Mouse (Mus musculus) ovary, postnatal 14 days (tissue): Measurements from ENCODE around the gene Fam84a.

Source experiments
- DNase-seq: peaks from one replicate; pipeline ENCODE4 v3.0.0; 2022; ENCODE audit warnings: low spot score

The Fam84a gene

GRCm38 (mm10) chr12:14151921-14152320 is at the start of gene Fam84a:
TSS of gene Fam84a (minus strand) at chr12:14152054.
- DNase-seq = peak; percentile 89

DNA sequence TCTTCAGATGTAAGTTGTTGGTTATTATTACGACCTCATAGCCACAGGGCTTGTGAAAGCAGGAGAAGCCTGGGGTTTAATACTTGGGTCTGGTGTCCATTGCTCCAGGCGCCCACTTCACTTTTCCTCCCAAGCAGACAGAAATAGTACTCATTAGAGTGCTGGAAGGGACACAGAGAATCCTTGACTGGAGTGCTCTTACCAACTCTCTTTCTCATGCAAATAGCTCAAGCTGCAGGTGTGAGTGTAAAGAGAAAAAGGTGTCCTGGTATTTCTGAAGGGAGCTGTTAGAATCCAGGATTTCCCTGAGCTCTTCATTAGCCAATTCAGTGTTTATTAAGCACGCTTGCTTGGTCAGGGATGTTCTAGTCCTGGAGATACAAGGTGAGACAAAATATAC is 43.6 kb upstream of the Fam84a start:
- no peak for DNase-seq

DNA sequence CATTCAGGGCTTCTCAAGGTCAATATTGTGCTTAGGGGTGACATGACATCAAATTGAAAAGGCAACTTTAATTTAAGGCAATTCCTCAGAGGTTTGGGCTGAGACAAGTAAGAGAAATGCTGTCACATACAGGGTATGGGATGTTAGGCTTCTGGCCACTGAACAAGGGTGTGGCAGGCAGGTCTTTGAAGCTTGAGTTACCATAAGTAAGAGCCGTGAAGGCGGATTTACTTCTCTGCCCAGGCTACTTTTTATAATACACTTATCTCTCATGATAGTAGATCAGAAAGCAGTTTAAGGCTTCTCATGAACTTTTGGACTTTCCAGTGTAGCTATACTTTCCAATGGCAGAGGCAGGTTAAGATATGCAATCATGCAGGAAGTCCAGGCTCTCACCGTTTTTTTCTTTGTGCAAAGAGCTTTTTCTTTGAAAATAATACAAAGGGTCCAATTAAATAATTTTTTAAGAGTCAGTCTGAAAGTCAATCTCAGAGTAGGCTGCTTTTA is 34.9 kb upstream of the Fam84a start:
- DNase-seq = no peak

DNA sequence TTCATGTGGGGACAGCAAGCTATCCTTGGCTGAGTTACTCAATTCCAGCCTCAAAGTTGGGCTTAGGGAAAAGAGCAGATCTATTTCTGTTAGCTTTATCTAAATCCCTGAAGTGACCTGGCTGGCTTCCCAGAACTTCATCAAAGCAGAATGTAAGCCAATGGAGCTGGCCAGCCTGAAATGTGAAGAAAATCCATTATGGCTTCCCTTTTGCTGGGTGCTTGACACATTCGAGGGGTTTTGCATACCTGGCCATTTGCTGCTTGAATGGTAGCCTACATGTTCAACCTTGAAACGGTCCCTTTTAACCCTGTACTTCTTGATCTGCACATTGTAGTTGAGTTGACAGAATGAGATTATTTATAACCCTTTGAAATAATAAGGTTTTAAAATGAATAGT is 13.9 kb upstream of the Fam84a start:
- DNase-seq = peak; percentile 34

GRCm38 (mm10) chr12:14164936-14165335 is 13.1 kb upstream of the Fam84a start:
- no peak for DNase-seq

DNA sequence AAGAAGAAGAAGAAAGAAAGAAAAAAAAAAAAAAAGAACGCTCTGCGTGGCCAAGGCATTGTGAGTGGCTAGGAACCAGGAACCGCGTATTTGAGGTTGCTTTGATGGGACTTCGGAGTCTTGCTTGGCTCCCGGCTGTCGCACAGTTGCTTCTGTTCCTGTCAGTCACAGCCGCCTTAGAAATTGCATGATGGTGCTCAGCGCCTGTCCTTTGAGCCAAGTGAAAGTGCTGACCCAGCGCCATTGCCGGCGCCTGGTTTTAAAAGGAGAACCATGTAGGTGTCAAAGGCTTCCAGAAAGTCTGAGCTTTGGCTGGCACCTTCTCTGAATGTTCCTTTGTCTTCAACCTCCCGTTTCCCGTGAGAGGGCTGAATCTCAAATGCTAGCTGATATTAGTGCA is 572 bp upstream of the Fam84a start:
- no peak for DNase-seq

DNA sequence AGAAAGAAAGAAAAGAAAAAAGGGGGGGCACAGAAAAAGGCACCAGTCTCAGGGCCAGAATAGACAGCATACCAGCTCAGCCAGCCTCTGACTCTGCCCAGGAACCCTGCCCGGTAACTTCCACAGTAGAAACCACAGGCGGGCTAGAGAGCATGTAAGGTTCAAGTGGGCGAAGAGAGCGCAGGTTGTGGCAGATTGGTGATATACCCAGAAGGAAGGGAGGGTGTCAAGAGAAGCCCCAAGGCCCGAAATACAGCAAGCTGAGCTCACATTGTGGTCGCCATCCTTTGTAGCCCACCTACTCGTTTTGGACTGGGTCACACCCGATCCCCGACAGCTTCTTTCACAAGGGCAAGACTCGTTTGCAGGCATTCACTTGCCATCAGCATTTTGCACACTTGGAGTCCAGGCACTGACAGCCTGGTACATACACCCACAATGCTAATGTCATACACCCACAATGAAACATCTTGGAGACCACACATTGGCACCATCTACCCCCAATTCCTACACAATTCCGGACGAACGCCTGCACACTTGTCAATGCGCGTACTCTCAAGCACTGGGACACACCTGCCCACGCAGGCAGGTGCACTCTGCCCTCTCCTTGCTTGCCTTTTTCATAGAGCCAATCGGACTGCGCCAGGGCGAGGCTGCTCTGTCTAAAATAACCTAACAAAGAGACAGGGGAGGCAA is 770 bp downstream of the Fam84a start:
- peak; percentile 9 for DNase-seq

GRCm38 (mm10) chr12:14150568-14150909 is 1.3 kb downstream of the Fam84a start:
- no peak for DNase-seq

DNA sequence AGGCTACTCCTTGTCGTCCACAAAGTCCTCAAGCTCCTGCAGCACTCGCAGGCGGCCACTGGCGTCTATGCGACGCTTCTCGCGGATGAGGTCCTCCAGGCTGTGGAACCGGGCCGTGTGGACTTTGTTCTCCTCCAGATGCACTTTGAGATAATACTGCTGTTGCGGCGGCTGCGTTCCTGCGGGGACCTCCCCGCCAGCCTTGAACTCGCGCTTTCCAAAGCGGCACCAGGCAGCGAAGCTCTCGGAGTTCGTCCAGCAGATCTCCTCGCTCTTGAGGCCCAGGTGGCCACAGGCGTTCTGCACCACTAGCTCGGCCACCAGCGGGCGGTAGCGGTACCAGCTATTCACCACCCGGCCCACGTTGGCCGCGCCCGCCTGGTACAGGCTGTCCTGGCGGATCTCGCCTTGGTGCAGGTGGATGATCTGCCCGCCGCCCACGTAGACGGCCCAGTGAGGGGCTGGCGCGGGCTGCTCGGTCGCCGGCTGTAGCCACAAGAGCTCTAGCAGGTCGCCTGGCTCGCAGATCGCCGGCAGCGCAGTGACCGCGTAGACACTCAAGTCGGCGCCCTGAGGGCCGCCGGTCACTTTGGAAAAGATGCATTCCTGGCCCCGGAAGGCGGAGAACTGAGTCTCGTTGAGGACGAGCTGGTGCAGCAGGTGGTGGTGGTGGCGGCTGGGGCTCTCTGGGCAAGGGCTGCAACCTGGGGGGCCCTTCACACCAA is 1.8 kb downstream of the Fam84a start:
- peak; percentile 51 for DNase-seq

DNA sequence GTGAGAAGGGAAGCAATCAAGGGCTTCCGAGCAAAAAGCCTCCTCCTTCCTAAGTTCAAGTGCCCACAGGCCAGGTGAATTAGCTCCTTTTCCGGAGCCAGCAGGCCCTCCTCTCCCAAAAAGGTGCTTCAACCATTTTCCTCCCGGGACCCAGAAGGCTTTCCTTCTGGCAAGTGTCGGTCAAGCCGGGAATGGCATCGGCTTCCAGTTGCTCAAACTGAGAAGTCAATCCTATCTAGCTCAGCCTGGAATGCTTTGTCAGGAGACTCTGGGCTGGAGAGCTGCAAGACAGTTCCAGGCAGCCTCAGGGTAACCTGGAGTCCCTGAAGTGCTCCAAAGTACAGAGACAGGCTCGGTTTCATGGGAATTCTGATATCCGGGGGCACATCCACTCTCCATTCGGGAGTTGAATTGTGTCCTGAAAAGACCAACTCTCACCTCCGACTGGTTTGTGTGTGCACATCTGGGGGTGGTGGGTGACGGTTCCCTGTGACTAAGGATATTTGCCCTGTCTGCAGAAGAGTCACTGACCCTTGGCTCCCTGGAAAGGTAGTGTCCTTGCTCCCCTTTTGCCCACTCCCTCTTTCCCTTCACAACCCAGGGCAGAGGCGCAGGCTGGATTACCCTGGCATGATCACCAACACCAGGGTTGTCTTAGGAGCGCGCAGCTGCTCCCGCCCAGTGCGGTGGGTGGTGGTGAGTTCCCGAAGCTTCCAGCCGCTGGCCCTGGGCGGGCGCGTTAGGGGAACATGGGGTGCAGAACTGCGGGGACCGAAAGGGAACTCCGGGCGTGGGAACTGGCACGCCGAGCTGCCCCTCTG is 2.6 kb downstream of the Fam84a start:
- DNase-seq = no peak

- DNase-seq = no peak
Observed at GRCm38 (mm10) chr12:14137046-14137445, 14.8 kb downstream of the Fam84a start.

- DNase-seq = no peak
Observed at GRCm38 (mm10) chr12:14114730-14115129, 37.1 kb downstream of the Fam84a start.

GRCm38 (mm10) chr12:14096944-14097343 is 54.9 kb downstream of the Fam84a start:
- DNase-seq = no peak
